Mouse (Mus musculus) liver, postnatal 0 days (tissue): Measurements from ENCODE around the gene Fam102b.

Experiments used
- CTCF ChIP-seq: sonication (generic); IDR thresholded peaks from 2 replicates; pipeline ENCODE4 v1.5.1; 2016; ENCODE audit warnings: antibody characterized with exemption, low read depth
- EP300 ChIP-seq: IDR thresholded peaks from 2 replicates; pipeline ENCODE4 v1.6.1; 2016; ENCODE audit warnings: antibody characterized with exemption, low read depth, mild to moderate bottlenecking

DNA sequence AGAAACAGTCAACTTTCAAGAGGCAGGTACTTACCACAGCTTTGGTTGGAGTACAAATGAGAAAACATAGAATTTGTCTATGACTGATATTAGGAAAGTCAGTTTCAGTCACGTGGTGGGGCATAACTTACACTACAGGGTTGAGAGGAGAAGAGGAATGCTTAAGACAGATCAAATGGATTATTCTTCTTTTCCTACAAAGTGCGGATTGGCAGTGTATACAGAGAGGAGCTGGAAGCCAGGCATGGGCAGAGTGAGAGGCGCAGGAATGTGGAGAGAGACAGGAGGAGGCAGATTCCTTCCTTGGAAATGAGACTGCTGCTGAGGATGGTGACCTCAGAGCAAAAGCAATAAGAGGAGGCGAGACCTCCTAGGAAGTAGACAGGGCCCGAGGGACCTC, 9.1 kb downstream of the Fam102b start:
- no peak for TF ChIP-seq EP300
- TF ChIP-seq CTCF: no peak
